Mouse (Mus musculus): ENCODE results near the gene Obsl1. TPM values are rescaled to one million over a fixed set of nuclear protein-coding genes. Genes with fewer than 3 reads are reported as not detected.
A peak's percentile ranks its signal among the peaks of the same experiment; 100 is the strongest.

Obsl1 gene
- polyA plus RNA-seq, 1 experiment from 2014 or later = 17.9 TPM

DNA sequence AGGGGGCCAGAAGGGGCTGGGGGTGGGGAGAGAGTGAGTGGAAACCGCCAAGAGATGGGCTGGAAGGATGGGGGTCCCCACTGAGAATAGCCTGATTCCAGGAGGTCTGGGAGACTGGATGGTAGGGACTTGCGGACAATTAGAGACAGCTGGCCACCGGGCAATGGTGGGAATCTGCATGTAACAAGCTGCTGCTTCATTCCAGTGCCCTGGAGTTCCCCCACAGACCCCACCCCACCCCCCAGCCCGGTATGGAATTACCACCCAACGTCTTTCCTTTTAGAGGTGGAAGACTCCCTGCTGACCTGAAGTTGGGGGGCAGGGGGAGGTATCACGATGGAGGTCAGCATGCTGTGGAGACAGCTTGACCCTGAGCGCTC lies 58.2 kb downstream of the Obsl1 start:
- ATAC-seq (ENCODE audit: low FRiP score, low TSS enrichment) = no peak
- H3K9ac ChIP-seq (ENCODE audit: low read length) = no peak overlapping the region
- H3K4me2 ChIP-seq (replicated peaks; ENCODE audit: low read depth) = no peak overlapping the region
- TF ChIP-seq EP300 (optimal IDR thresholded peaks at IDR 0.05) (no peak), CTCF (IDR thresholded peaks at IDR 0.05; ENCODE audit: low read depth) (no peak)
- H3K27ac ChIP-seq (replicated peaks) = no peak overlapping the region
- no peaks in the 10 kb centered on the region for H3K36me3 ChIP-seq (ENCODE audit: control insufficient read depth, insufficient read depth, low read length)
- no peak overlapping the region for H3K4me3 ChIP-seq (ENCODE audit: low read depth, low read length)
- no peak for DNase-seq (ENCODE audit: low spot score)
- peaks cover 7% of the 10 kb centered on the region; the same call in 1 of the 2 replicates for H3K27me3 ChIP-seq (ENCODE audit: control insufficient read depth, insufficient read depth, low read length)
- H3K4me1 ChIP-seq (replicated peaks; ENCODE audit: control insufficient read depth, insufficient read depth) = 0 out of 2 replicates have a peak, but pooled peaks cover 7% of the 10 kb centered on the region
- 8% methylated on average over 7 of the region's 7 CpGs for WGBS
- H3K9me3 ChIP-seq (ENCODE audit: control insufficient read depth, low read length) = no peaks in the 10 kb centered on the region

- H3K36me3 ChIP-seq (ENCODE audit: control insufficient read depth, insufficient read depth, low read length) = peaks cover 2% of the 10 kb centered on the region; the same call in 1 of the 2 replicates
- WGBS = 10% methylated on average over 10 of the region's 10 CpGs
- H3K4me1 ChIP-seq (replicated peaks; ENCODE audit: control insufficient read depth, insufficient read depth) = 0 out of 2 replicates have a peak, but pooled peaks cover 7% of the 10 kb centered on the region
- no peak overlapping the region; the same call in 1 of the 2 replicates for H3K4me2 ChIP-seq (replicated peaks; ENCODE audit: low read depth)
- no peak overlapping the region for H3K4me3 ChIP-seq (ENCODE audit: low read depth, low read length)
- ATAC-seq (ENCODE audit: low FRiP score, low TSS enrichment) (no peak), DNase-seq (ENCODE audit: low spot score) (no peak)
- H3K9ac ChIP-seq (ENCODE audit: low read length) = no peak overlapping the region
- H3K9me3 ChIP-seq (ENCODE audit: control insufficient read depth, low read length) = no peaks in the 10 kb centered on the region
- TF ChIP-seq CTCF (IDR thresholded peaks at IDR 0.05; ENCODE audit: low read depth) (no peak), EP300 (optimal IDR thresholded peaks at IDR 0.05) (no peak)
- peaks cover 7% of the 10 kb centered on the region; the same call in 1 of the 2 replicates for H3K27me3 ChIP-seq (ENCODE audit: control insufficient read depth, insufficient read depth, low read length)
- no peak overlapping the region for H3K27ac ChIP-seq (replicated peaks)
Measured at GRCm38 (mm10) chr1:75447265-75448051, 58.8 kb downstream of the Obsl1 start.

DNA sequence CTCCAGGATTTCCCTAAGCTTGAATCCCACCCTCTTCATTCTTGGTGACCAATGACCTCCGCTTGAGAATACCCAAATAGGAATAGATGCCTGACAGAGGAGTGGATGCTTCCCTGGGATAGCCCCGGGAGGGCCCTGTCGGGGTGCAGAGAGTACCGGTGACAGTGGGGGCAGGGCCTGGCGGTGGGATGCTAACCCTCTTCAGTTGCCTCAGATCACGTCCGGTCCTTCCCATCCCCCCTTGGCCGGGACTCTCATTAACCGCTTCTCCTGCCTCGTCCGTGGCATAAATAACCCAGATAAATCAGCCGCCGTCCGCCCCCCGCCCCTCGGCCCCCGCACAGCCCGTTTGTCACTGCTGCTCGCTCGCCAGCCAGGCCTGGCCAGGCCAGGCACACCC lies 59.6 kb downstream of the Obsl1 start:
- Histone ChIP-seq H3K9ac (ENCODE audit: low read length) (no peak overlapping the region), H3K36me3 (ENCODE audit: control insufficient read depth, insufficient read depth, low read length) (peaks cover 9% of the 10 kb centered on the region), H3K4me1 (replicated peaks; ENCODE audit: control insufficient read depth, insufficient read depth) (0 out of 2 replicates have a peak, but pooled peaks cover 7% of the 10 kb centered on the region), H3K9me3 (ENCODE audit: control insufficient read depth, low read length) (no peaks in the 10 kb centered on the region), H3K27ac (replicated peaks) (no peak overlapping the region), H3K27me3 (ENCODE audit: control insufficient read depth, insufficient read depth, low read length) (peaks cover 7% of the 10 kb centered on the region; the same call in 1 of the 2 replicates), H3K4me3 (ENCODE audit: low read depth, low read length) (no peak overlapping the region), H3K4me2 (replicated peaks; ENCODE audit: low read depth) (no peak overlapping the region)
- no peak for TF ChIP-seq EP300 (optimal IDR thresholded peaks at IDR 0.05)
- TF ChIP-seq CTCF (IDR thresholded peaks at IDR 0.05; ENCODE audit: low read depth) = no peak
- DNase-seq (ENCODE audit: low spot score) (no peak), ATAC-seq (ENCODE audit: low FRiP score, low TSS enrichment) (no peak)
- 8% methylated on average over 13 of the region's 20 CpGs for WGBS

- Histone ChIP-seq H3K9me3 (ENCODE audit: control insufficient read depth, low read length) (no peaks in the 10 kb centered on the region), H3K4me1 (replicated peaks; ENCODE audit: control insufficient read depth, insufficient read depth) (0 out of 2 replicates have a peak, but pooled peaks cover 7% of the 10 kb centered on the region), H3K9ac (ENCODE audit: low read length) (no peak overlapping the region), H3K27ac (replicated peaks) (no peak overlapping the region), H3K36me3 (ENCODE audit: control insufficient read depth, insufficient read depth, low read length) (peaks cover 13% of the 10 kb centered on the region), H3K4me3 (ENCODE audit: low read depth, low read length) (no peak overlapping the region), H3K27me3 (ENCODE audit: control insufficient read depth, insufficient read depth, low read length) (peaks cover 7% of the 10 kb centered on the region; the same call in 1 of the 2 replicates), H3K4me2 (replicated peaks; ENCODE audit: low read depth) (peak overlapping the region; percentile 38)
- DNase-seq (ENCODE audit: low spot score) = peak; percentile 79
- peak; percentile 46 for ATAC-seq (ENCODE audit: low FRiP score, low TSS enrichment)
- TF ChIP-seq EP300 (optimal IDR thresholded peaks at IDR 0.05) (no peak), CTCF (IDR thresholded peaks at IDR 0.05; ENCODE audit: low read depth) (peak; percentile 95)
- 1% methylated on average over 22 of the region's 22 CpGs for WGBS
Measured at GRCm38 (mm10) chr1:75445751-75446611, 60.3 kb downstream of the Obsl1 start.

- Histone ChIP-seq H3K36me3 (ENCODE audit: control insufficient read depth, insufficient read depth, low read length) (peaks cover 13% of the 10 kb centered on the region), H3K4me1 (replicated peaks; ENCODE audit: control insufficient read depth, insufficient read depth) (0 out of 2 replicates have a peak, but pooled peaks cover 6% of the 10 kb centered on the region), H3K4me3 (ENCODE audit: low read depth, low read length) (no peak overlapping the region), H3K27me3 (ENCODE audit: control insufficient read depth, insufficient read depth, low read length) (peaks cover 2% of the 10 kb centered on the region; the same call in 1 of the 2 replicates), H3K27ac (replicated peaks) (no peak overlapping the region), H3K9me3 (ENCODE audit: control insufficient read depth, low read length) (no peaks in the 10 kb centered on the region), H3K4me2 (replicated peaks; ENCODE audit: low read depth) (peak overlapping the region; percentile 38; the same call in 1 of the 2 replicates), H3K9ac (ENCODE audit: low read length) (no peak overlapping the region)
- ATAC-seq (ENCODE audit: low FRiP score, low TSS enrichment) (no peak), DNase-seq (ENCODE audit: low spot score) (no peak)
- WGBS = 10% methylated on average over 9 of the region's 9 CpGs
- TF ChIP-seq EP300 (optimal IDR thresholded peaks at IDR 0.05) = no peak
- TF ChIP-seq CTCF (IDR thresholded peaks at IDR 0.05; ENCODE audit: low read depth) = no peak
Measured at GRCm38 (mm10) chr1:75445141-75445701, 61.0 kb downstream of the Obsl1 start.
